Mouse (Mus musculus): ENCODE measurements around the gene Popdc3.
"Not testable (repeated sequence)": the region's sequence is repeated elsewhere in the genome, so short reads cannot be mapped to it uniquely, and the experiment has no call there.

Popdc3 gene

DNA sequence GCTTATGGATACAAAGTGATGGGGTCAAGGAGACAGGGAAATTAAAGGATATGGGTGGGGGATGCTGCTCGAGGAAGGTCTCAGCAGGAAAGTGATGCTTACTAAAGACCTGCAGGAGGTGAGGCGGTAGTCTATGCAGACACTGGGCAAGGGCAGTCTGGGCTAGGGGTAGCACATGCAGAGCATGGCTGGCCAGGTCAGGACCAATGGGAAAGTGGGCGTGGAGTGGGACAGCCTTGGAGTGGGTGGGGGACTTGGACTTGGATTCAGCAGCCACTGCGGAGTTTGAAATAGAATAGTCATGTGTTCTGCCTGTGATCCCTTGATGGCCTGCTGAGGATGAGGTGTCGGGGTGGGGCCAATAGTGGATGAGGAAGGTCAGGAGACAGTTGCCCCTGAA is 141.0 kb downstream of the Popdc3 start:
- DNase-seq: no peak

DNA sequence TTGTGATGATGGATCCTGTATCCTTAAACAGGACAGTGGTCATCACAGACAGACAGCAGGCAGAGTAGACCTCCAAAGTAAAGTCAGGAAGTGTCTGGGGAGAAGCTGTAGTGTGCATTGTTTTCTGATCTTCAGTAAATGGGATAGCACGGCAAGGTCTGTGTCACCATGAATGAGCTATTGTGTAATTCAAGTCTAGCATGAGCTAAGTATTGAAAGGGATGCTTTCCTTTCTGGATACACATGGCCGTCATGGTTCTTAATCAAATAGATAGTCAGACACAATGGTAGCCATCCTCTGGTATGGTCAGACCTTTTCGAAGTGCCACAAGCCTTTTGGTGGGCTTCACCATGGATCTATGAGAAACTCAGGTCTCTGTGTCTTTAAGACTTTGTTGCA is 142.4 kb downstream of the Popdc3 start:
- no peak for DNase-seq

DNA sequence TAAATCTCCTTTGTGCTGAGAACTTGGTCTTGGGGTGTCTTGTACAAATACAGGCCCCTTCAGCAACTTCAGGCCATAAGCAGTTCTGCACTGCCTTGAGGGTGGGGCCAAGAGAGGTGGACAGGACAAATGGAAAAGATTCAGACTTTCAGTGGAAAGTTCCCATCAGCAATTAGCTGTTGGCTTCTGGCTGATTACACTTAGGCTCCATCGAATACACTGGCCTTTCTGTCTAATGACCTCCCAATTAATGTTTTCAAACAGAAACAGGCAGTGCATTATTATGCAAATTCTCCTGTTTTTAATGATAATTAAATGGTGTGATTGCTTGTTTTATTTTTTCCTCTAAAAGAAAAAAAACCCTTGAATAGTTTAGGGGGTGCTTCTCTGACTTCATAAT is 146.3 kb downstream of the Popdc3 start:
- no peak for DNase-seq

DNA sequence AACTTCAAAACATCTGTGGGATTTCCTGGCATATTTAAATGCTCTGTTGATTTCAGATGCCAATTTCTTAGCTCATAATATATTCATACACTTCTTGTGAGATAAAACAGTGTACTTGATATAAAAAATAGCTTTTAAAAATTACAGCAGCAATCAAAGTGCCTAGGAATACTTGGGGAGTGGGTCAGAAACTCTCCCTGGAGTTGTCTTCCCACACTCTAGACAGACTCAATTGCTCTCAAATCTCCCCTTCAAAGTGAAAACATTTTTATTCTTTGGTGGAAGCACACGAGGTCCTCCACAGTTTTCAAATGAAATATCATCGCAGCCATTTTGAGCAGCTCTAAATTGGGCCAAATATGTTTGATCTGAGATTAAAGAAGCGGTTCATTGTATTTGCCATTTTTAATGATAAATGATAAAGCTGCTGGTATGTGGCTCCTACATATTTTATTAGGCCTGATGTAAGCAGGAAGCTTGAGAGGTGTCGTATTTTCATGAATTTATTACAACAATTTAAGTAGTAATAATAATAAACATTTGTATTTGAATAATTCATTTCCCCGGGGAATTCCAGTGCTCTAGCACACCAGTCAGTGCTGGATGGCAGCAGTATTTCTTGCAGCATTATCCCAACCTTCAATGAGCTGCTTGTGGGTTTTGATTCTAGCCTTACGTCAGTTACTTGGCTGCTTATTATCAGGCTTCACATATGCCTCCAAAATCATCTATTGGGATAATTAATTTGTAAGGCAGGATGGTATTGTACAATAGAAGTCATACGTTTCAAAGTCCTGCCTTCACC is 150.5 kb downstream of the Popdc3 start:
- no peak for DNase-seq

DNA sequence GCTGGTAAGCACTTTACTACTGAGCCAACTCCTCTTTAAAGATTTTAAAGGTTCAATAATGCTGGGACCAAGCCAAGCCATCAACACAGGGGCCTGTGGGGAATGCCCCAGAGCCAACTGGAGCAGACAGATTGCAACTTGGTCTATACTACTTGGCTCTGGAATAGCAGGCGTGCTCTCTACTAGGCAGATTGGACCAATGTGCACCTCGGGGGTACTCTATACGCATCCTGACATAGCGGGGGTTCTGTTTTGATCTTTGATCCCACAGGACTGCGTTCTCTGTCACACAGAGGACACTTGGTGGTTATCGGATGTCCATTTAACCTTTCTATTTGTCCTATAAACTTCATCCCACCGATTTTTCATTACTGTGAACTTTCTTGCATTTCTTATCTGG is 157.0 kb downstream of the Popdc3 start:
- DNase-seq: no peak

DNA sequence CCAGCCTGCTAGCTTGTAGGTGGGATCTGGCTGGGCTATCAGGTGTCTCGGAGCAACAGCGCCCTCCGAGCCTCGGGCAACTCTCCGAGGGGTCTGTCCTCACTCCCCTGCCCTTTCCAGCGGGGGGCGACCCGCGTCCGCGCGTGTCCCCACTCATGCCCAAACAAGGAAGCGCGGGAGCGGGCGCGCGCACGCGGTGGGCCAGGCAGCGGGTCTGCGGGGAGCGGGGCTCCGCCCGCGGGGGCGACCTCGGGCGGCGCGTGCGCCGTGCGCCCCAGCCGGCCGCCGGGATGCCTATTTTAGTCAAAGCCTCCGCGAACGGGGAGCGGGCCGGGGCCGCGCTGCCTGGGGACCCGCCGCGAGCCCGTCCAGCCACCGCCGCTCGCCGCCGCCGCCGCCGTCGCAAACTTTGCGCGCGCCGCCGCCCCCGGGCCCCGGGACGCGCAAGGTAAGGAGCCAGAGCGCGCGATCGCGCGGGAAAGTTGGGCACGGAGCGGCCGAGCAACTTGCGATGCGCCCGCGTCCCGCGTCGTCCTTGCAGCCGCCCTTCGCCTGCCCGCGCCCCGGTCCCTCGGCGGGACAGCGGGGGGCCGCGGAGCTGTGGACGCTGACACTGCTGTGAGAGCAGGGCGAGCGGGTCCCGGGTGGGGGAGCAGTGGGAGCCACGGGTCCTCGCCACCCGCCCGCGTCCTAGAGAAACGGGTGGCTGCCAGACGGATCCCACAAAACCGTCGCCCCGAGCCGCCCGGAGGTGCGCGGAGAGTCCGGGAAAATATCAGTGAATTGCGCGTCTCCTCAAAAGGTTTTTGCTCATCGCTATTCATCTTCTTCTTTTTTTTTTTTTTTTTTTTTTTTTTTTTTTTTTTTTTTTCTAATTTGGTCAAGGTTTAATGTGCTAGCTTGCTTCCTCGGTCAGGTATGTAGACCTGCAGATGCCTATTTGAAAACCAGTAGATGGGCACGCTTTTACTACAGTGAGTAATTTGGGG is 157.8 kb downstream of the Popdc3 start, which contains the start of gene Bves:
Gene Bves, plus strand, starts transcription at position 339 of the 989 bp plus-strand sequence.
- peak; percentile 32 for DNase-seq

DNA sequence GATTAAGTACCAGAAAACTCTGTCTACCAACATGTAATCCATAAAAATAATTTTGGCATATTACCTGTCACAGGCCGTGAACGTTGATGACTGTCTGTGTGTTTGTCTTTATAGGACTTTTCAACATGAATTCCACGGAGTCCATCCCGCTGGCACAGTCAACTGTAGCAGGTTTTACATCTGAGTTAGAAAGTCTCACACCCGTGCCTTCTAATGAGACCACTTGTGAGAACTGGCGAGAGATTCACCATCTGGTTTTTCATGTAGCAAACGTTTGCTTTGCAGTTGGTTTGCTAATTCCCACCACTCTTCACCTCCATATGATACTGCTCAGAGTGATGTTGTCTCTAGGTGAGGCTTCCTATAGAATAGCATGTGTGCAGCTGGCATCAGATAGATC is 161.2 kb downstream of the Popdc3 start:
- DNase-seq: no peak

DNA sequence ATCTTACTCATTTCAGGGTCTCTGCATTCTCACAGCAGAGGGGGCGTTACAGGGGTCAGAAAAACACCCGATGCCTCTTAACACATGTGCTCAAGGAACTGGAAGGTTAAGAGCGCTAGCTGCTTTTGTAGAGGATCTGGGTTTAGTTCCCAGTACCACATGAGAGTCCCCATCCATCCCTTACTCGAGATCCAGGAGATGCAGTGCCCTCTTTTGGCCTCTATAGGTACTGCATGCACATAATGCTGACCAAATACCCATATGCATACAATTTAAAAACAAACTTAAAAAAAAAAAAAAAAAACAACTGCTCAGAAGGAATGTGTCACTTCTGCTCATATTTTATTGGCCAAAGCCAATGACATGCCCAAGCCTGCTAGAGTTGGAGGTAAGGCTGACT is 166.5 kb downstream of the Popdc3 start:
- no peak for DNase-seq

DNA sequence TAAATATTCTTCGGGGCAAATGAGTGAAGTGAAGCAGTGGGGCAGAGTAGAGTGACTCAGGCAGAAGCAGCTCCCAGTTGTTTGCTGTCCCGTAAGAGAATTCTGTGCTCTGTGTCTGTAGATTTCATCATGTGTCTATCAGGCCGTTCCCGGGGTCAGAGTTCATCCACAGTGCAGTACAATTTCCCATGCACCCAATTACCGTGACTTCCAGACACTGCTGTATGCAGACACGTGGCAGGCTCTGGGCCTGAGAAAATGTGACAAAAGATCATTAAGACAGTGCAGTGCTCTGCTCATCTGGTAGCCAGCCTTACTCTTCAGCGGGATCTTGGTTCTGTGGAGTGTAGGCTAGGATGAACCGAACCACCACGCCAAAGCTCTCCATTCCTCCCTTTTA is 167.3 kb downstream of the Popdc3 start:
- DNase-seq: no peak

DNA sequence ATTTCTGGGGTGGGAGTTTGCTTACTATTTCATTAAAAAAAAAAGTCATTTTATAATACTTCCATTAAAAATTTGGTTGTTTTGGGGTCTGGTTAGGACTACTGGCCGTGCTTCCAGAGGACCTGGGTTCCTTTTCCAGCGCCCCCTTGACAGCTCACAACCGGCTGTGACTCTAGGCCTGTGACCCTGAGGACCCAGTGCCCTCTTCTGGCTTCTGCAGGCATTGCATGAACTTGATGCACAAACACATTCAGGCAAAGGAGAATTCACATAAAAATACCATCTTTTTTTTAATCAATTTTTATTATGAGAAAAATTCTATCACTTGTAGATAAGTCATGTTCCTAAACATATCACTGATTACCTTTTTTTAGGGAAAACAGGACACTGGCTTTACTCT is 170.2 kb downstream of the Popdc3 start:
- DNase-seq: not testable (repeated sequence)

DNA sequence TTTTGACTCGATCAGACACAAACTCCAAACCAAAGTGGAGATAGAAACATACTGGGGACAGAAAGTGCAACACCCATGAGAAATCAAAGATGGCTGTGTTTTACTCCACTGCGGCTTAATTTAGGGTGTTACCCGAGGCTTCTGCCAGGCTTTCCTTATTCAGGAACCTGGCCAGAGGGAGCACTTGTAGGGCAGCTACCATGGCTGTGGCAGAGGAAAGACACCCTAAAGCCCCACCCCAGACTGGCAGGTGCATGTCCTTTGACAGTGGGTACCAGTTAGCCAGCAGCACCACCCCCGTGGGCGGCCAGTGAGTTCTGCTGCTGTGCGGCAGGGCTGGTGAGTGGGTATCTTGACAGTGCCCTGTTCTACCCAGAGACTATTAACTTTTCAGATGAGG is 178.2 kb downstream of the Popdc3 start:
- no peak for DNase-seq

DNA sequence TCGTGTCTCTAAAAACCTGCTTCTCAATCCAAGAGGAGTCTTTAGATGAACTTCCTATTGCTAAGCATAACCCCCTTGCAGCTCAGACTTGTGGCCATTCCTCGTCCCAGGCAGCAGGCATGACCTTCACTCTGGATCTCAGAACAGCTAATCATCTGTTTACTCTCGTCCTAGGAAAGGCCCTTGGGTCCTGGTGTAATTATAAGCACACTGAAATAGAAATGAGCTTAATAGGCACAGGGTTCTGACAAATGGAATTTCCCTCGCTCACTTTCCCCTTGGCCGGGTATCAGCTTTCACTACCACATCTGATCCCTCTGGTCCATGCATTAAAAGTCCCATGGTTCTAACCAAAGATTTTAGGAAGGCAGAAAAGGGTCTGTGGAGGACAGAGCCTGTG is 185.5 kb downstream of the Popdc3 start:
- no peak for DNase-seq

DNA sequence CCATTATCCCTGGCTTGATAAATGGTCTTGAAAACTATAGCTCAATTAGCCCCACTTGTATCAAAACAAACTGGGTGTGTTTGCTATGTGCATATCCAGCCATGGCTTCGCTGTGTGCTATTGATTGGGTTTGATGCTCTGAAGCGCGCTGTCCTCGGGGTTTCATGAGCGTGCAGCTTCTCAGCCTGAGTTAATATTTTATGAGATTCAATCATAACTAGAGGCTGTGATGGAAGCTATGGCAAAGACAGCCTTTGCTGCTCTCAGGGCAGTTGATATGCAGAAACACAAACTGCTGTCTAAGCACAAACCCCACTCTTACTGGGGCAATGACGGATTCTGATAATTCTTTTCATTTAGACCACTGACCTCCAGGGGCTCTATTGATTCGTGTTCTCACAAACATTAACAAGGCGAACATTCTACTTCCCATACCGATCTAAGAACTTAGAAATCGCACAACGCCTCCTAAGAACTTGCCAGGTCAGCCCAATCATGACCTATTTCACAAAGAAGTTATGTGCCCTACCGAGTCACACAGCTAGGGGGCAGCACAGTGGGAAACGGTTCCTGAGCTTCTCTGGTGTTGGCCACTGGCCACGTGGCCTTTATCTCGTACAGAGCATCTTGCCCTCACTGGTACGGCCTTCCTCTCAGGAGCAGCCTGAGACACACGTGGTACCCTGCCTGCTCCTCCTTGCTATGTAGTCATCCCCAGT is 189.2 kb downstream of the Popdc3 start:
- DNase-seq: no peak
